Mouse (Mus musculus): ENCODE results near the gene Rack1.
A peak's percentile ranks its signal among the peaks of the same experiment; 100 is the strongest.
"Not testable (repeated sequence)": the region's sequence is repeated elsewhere in the genome, so short reads cannot be mapped to it uniquely, and the experiment has no call there.

Rack1 gene

DNA sequence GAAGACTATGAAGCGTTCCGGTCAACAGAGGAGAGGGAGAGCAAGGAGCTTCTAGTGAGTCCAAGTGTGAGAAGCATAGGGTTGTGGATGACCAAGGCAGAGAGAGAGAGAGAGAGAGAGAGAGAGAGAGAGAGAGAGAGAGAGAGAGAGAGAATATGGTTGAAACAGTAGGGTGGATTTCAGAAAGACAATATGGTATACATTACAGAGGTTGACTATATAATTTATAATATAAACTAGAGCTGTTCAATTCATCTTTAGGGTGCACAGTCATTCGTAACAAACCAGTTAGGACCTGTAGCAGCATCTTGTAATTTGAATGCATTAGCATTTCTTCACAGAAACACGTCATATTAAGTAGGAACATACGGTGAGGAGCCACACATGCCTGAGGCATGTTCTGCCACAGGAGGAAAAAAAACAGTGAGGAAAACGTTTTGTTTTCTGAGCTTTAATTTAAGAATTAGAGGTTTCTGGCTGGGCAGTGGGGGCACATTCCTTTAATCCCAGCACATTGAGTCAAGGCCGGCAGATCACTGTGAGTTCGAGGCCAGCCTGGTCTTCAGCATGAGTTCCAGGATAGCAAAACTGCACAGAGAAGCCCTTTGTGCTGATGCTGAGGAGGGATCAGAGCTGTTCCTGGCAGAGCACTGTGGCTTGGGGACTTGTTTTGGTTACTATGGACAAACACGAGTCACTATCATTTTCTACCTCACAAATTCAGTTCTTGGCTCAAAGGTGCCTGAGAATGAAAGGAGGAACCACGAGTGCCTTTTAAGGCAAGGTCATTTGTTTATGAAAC lies 38.9 kb downstream of the Rack1 start:
- no peak for ATAC-seq (ENCODE audit: low TSS enrichment)

DNA sequence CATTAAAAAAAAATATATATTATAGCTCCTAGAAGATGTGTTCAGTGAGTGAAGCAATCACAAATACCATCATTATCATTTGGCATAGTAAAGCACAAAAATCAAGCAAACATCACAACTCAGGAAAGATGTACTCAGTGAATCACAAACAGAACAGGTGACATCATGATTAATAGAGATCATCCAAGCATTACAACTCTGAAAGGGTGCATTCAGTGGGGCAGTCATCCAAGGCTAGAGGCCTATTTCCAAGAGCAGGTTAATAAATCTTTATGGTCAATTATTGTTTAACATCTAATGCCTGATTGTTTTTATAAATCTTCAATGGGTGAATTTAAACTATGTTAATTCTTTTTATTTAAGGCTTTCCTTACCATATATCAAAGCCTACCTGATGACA lies 40.7 kb downstream of the Rack1 start:
- no peak for ATAC-seq (ENCODE audit: low TSS enrichment)

DNA sequence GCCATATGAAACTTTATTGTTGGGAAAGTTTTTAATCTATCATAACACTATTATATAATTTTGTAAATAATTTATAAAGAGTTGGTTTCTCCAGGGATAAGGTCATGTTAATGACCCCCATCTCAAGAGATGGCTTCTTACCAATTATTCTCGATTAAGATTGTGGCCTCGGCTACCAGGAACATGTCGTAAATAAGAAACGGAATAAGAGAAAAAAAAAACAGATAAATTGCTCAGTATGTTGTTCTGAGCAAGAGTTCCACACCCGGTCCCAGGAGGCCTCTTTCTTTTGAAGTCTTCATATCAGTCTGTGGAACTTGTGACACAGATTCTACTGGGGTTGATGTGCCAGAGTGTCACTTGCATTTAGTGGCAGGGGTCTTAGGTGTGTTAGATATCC lies 41.1 kb downstream of the Rack1 start:
- no peak for ATAC-seq (ENCODE audit: low TSS enrichment)

DNA sequence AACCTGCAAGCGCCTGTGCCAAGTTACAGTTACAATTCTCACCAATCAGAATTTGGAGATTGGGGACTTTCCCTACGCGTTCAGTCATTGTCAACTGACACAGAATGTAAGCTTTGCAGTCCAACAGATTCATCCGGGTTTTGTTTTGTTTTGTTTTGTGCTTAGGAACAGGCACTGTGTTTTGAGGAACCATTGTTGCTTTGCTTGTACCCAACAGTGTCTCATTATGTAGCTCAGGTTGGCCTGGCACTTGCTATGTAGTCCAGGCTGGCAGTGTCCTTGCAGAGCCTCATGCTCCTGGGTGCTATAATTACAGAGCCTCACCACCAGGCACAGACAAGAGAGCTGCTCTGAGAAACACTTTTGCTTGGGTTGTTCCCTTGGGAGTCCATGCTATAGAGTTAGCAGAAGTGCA lies 42.3 kb downstream of the Rack1 start:
- no peak for ATAC-seq (ENCODE audit: low TSS enrichment)

DNA sequence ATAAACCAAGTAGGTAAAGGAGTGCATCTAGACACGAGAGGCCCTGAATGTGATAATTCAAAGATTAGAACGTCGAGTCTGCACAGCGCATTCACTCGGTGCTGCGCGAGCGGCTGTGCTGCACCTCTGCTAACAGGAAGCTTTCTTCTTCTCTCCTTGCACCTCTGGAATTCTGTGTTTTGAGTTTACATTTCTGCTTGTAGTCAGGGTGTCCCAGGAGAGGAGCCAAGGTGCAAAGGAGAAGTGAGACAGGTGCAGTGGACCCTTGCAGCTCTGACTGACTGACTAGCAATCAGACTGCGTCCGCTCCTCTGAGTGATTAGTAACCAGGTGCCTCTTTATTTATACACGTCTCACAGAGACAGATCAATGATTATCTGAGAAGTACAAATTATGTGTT lies 43.1 kb downstream of the Rack1 start:
- ATAC-seq (ENCODE audit: low TSS enrichment) = no peak

DNA sequence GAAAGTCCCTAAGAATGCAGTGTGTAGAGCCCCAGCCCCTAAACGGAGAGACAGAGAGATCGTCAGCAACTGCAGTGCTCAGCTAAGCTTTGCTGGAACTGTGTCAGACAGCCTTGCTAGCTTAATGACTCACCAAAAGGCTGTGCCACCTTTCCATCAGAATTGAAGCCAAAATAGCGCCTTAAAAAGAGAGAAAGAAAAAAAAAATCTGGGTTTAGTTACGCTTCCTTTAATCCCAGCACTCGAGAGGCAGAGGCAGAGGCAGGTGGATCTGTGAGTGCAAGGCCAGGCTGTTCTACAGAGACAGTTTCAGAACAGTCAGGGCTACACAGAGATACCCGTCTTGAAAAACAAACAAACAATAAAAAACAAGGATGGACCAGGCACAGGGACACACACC lies 44.2 kb downstream of the Rack1 start:
- ATAC-seq (ENCODE audit: low TSS enrichment) = peak; percentile 86

DNA sequence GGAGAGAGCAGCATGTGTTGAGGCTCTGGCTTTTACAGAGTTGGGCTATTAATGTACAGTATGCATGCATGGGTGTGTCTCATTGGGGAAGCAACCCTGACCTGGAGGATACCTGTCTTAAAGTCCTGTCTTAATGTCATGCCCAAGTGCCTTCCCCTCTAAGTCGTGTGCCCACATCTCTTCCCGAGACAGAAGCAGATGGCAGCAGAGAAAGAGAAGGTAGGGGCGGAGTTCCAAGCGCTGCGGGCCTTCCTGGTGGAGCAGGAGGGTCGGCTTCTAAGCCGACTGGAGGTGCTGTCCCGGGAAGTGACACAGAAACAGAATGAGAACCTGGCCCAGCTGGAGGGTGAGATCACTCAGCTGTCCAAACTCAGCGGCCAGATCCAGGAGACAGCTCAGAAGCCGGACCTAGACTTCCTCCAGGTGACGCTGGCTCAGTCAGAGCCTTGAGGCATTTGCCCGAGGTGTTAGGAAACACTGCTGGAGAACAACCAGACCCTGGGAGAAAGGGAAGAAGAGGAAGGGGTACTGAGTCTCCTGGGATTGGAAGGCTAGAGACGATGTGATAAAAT lies 45.2 kb downstream of the Rack1 start:
- no peak for ATAC-seq (ENCODE audit: low TSS enrichment)

DNA sequence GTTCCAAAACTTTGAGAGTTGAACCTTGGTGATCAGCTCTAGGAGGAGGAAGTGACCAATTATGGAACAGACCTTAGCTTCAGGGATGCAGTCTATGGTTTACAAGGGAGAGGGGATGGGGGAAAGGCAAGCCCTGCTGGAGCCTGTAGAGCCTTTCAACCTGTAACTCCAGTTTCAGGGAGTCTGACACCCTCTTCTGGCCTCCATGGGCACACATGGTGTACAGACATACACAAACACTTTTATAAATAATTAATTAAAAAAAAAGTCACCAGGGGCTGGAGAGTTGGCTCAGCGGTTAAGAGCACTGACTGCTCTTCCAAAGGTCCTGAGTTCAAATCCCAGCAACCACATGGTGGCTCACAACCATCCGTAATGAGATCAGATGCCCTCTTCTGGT lies 46.2 kb downstream of the Rack1 start:
- ATAC-seq (ENCODE audit: low TSS enrichment) = not testable (repeated sequence)

DNA sequence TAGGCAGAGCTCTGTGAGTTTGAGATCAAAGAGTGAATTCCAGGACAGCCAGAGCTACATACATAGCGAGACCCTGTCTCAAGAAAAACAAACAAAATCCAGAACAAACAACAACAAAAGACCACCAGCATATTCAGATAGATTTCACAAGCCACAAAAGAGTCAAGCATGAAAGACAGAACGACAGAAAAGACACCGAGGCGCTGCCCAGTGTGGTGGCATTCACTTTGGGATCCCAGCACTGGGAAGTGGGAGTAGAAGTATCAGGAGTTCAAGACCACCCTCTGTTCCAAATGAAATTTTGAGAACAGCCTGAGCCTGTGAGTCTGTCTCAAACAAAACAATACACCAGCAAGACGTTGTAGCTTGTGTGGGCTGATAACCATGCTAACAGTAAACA lies 46.7 kb downstream of the Rack1 start:
- ATAC-seq (ENCODE audit: low TSS enrichment) = no peak

DNA sequence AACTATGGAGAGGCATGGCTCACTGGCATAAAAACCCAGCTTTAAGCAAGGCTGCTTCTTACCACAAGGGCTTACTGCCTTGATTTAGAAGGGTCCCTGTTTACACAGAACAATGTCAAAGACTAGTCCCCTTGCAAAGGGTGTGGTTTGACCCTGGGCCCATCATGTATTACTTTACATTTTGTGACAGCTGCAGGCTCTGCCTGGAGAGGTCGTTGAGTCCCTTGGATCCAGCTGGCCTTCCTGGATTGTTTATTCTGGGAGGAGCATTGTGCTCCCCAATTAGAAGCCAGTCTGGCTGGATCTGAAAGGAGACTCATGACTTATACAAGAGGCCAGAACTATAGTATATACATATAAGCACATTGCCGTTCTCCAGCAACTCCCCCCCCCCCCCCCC lies 50.1 kb downstream of the Rack1 start:
- ATAC-seq (ENCODE audit: low TSS enrichment) = no peak

DNA sequence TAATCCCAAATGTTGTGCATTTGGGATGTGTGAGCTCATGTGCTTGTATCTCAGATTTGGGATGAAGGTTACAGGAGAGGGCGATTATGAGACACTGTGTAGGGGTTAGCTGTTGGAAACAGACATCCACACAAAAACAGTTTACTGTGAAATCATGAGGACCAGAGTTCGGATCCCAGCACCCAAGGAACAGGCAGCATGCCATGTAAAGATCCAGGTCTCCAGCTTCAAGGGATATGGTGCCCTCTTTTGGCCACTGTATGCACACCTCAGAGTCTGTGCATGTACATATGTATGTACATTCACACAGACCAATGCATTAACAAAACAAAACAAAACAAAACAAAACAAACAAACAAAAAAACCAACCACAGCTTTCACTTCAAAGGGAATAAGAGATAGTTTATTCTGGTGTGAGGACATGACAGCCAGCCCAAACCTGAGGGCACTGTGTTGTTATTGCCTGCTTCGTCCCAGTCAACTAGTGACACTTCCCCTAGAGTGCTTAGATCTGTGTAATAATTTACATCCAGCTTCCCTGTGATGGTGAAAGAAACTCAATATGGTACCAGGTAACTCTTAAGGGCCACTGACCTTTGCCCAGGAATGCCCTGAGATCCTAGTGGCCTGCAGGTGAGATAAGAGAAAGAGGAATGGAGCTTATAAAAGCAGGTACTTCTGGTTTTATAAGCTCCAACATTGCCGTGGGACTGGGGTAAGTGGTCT lies 51.3 kb downstream of the Rack1 start:
- no peak for ATAC-seq (ENCODE audit: low TSS enrichment)

DNA sequence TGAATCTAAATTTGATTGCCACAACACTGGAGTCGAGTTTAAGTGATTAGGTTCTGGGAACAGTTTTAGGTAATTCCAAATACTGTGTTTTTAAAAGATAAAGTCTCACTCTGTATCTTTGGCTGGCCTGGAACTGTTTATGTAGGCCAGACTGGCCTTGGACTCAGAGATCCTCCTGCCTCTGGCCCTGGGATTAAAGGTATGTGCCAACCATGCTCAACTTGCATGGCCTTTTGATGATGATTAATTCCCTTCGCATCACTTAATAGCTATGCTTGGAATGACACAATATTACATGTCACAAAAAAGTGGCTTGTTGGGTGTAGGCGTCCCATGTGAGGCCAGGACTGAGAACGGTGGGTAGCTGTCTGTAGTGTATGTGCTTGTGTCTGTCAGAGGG lies 52.1 kb downstream of the Rack1 start:
- no peak for ATAC-seq (ENCODE audit: low TSS enrichment)

DNA sequence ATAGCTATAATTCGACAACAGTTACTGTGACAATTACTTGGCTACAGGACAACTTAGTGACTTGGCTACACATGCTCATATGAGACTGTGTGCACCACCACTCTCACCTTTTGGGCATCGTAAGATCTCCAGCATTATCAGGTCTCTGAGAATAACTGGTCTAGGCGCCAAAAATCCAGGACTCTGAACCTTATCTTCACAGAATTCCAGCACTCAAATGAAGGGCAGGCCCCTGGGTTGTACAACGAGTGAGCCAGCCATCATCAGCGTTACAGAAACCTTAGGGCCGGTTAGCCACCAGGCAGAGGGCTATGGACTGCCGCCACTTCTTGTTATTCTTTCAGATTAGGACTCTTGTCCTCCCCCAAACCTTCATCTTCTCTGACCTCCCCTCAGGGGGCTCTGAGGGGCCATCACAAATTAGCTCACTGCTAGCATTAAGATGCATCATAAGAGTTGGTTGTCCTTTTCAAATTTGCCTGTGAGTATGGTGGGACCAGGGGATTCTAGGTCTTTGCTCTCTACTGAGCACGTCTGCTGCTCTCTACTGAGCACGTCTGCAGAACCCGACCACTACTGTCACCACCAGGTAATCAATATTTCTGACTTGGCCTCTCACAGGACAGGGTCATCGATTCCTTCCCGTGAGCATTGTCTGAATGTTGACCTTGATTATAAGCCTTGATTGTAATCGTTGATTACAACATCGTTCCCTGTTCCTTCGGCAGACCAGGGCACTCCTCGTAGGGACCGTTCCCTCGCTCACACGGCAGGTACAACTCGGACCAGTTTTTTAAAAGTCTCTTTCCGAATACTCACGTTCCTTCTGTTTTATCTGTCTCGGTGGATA lies 52.7 kb downstream of the Rack1 start:
- ATAC-seq (ENCODE audit: low TSS enrichment) = peak; percentile 27; the same call in 1 of the 2 replicates

DNA sequence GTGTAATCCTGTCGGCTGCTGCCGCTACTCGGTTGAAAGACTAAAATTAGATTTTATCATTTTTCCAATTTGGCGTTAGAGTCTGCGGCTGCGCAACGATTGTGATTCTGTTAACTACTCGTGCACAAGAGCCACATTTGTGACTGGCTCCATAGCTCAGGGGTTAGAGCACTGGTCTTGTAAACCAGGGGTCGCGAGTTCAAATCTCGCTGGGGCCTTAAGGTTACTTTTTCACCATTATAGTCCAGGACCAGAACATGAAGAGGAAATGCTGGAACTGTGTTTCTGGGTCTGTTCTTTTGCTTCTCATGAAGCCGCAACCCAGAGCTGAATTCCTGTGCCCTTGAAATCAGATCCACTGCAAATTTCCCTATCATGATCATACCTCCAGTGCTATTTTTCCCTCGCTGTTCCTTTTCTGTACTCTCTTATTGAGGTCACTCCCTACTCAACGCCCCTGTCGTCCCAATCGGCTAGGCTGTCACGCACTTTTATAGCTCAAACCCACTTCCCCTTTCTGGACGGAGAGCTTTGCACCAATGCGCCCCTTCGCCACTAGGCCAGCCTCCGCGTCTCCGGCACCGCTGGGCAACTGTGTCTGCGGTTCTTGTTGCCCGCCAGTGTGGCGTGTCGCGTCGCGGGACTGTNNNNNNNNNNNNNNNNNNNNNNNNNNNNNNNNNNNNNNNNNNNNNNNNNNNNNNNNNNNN lies 53.5 kb downstream of the Rack1 start:
- peak; percentile 28 for ATAC-seq (ENCODE audit: low TSS enrichment)

All from frontal cortex, adult (tissue).